Mouse (Mus musculus) adrenal gland, adult 18-20 months (tissue): ENCODE measurements at regions not wholly inside any gene's neighbourhood (a gene's known extent, or its start where the extent isn't known, plus 50 kb on each side); places are given as distances from the start of the nearest gene placed in this dataset.
A peak's percentile ranks its signal among the peaks of the same experiment; 100 is the strongest.
"Not testable (repeated sequence)": the region's sequence is repeated elsewhere in the genome, so short reads cannot be mapped to it uniquely, and the experiment has no call there.

Experiments
- DNase-seq, 2 experiments: peaks; one replicate each; pipeline ENCODE4 v3.0.0; 2021 to 2022; ENCODE audit warnings: low spot score in 2 of 2

GRCm38 (mm10) chr13:99743952-99744789 lies 156.7 kb downstream of the Cartpt start:
- no peak for DNase-seq

- DNase-seq = no peak
Observed at GRCm38 (mm10) chr13:99742507-99742906, 158.4 kb downstream of the Cartpt start.

GRCm38 (mm10) chr13:99741981-99742380 lies 158.9 kb downstream of the Cartpt start:
- DNase-seq = no peak

GRCm38 (mm10) chr13:99739420-99739819 lies 161.5 kb downstream of the Cartpt start:
- DNase-seq = no peak

GRCm38 (mm10) chr13:99737271-99737670 lies 163.6 kb downstream of the Cartpt start:
- DNase-seq = no peak

GRCm38 (mm10) chr13:99729145-99729544 lies 171.7 kb downstream of the Cartpt start:
- DNase-seq = no peak

- no peak for DNase-seq
Observed at GRCm38 (mm10) chr13:99724245-99724644, 176.6 kb downstream of the Cartpt start.

- no peak for DNase-seq
Observed at GRCm38 (mm10) chr13:99723237-99723981, 177.5 kb downstream of the Cartpt start.

- DNase-seq = peak in 1 of 2 experiments; percentile 42
Observed at GRCm38 (mm10) chr13:99720566-99720965, 180.3 kb downstream of the Cartpt start.

- no peak for DNase-seq
Observed at GRCm38 (mm10) chr13:99696559-99696890, 180.2 kb upstream of the Map1b start.

GRCm38 (mm10) chr13:99695874-99696558 lies 179.7 kb upstream of the Map1b start:
- no peak for DNase-seq

- DNase-seq = no peak
Observed at GRCm38 (mm10) chr13:99679934-99680333, 163.6 kb upstream of the Map1b start.

- DNase-seq = no peak
Observed at GRCm38 (mm10) chr13:99679430-99679829, 163.1 kb upstream of the Map1b start.

- no peak for DNase-seq
Observed at GRCm38 (mm10) chr13:99676393-99676792, 160.1 kb upstream of the Map1b start.

GRCm38 (mm10) chr13:99675951-99676350 lies 159.6 kb upstream of the Map1b start:
- no peak for DNase-seq

- no peak for DNase-seq
Observed at GRCm38 (mm10) chr13:99672714-99673113, 156.4 kb upstream of the Map1b start.

- DNase-seq = no peak
Observed at GRCm38 (mm10) chr13:99671747-99672146, 155.4 kb upstream of the Map1b start.

GRCm38 (mm10) chr13:99669987-99670534 lies 153.7 kb upstream of the Map1b start:
- DNase-seq = peak in 1 of 2 experiments; percentile 48

- no peak for DNase-seq
Observed at GRCm38 (mm10) chr13:99668613-99669012, 152.3 kb upstream of the Map1b start.

- DNase-seq = no peak
Observed at GRCm38 (mm10) chr13:99666086-99666485, 149.7 kb upstream of the Map1b start.

- not testable (repeated sequence) for DNase-seq
Observed at GRCm38 (mm10) chr13:99663422-99663821, 147.1 kb upstream of the Map1b start.
